Mouse (Mus musculus) spleen, adult 12 weeks (tissue): Measurements from ENCODE around the gene Atf3.

Experiments
- DNase-seq: peaks from one replicate; pipeline ENCODE4 v3.0.0; 2022; ENCODE audit warnings: low spot score

Atf3 gene

DNA sequence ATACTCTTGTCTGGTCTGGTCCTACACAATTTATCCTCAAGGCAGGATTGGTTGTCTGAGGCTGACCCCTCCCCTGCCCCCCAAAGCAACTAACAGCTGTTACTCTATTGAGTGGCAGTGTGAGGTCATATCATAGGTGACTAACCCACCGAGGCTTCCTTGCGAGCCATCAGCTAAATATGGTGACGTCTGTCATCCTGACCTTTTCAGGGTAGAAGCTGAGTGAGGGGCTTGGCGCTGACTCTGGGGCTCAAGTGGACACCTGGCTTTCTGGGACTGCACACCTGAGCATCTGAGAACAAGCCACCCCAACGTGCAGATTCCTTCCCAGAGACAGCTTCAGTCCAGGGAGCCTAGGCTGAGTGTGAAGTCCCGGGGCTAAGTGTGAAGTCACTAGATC lies at the start of gene Atf3:
Atf3 (minus strand) TSS at position 101 of the 400 bp plus-strand sequence.
- no peak for DNase-seq

DNA sequence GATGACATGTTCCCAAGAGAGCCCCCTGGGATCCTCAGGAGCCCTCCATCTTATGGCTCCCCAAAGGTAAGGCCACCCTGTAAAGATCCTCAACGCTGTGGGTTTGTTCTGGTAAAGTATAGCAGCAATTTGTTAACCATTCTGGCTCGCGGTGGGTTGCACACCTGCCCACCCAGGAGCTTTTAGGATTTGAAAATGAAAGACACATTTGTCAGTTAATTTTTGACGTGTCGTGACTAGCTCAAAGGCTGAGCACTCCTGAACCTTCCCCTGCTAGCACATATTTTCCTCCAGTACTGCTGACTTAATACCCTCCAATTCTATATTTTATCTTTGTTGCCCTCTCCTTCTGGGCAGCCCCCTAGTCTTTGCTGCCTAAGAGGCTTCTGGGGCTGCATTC lies 49.3 kb upstream of the Atf3 start:
- no peak for DNase-seq

DNA sequence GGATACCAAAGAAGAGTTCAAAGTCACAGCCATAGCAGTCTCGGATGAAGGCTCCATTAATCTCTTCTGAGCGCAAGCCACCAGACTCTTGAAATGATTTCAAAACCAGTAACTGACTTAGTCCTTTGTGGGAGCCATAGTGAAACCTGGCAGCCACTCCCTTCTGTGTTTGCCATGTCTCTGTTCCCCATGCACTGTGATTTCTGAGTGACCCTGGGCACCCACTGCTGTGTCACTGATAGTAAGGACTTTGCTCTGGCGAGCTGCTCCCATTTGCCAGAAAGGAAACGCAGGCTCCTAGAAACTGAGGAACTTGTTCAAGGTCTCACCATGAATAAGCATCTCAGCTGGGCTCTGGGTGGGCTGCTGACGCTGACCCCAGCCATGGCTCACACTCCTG lies 45.6 kb upstream of the Atf3 start:
- no peak for DNase-seq

DNA sequence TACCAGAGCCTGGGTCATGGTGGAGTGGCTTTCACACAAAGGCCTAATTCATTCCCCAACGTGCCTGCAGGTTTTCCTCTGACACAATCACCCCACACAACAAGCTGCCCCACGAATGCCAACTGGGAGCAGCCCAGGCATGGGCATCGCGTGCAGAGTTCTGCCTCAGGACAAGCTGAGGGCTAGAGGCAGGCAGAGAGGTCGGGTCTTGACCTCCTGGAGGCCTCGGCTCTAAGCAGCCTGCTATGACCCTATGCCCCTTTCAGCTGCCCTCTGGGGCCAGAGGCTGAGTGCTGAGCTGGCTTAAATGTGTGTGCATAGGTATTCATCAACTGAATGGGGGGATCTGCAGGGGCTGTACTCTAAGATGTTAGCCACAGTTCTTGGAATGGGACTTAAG lies 44.0 kb upstream of the Atf3 start:
- DNase-seq, result no peak

DNA sequence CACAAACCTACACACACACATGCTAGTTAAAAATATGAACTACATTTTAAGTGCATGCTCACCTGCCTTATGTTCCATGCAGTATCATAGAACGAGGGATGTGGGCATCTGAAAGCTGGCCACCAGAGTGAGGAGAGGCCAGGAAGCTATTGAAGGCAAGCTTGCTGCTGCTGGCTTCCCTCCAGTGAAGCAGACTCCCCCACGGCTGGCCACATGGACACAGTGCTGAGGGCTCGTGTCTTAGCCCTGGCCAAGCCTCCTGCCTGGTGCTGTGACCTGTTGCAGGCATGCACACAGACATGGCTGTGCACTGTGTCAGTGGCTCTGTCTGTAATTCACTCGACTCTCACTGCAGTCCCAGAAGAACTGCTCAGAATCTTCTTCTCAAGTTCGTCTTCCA lies 41.8 kb upstream of the Atf3 start:
- DNase-seq, result no peak

DNA sequence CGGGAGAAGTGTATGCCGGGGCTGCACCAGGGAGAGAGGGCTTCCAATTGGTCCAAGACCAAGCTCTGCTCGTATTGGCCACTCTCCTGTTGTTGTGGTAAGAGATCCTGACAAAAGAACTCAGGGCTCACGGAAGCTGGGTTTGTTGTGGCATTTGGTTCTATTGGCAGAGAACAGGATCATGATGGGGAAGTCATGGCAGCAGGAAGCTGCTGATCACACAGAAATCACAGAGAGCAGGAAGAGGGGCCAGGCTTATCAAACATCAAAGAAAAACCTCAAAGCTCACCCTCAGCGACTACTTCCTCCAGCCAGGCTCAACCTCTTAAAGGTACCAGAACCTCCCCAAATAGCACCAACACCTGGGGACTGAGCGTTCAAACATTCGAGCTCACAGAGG lies 41.3 kb upstream of the Atf3 start:
- DNase-seq, result no peak

DNA sequence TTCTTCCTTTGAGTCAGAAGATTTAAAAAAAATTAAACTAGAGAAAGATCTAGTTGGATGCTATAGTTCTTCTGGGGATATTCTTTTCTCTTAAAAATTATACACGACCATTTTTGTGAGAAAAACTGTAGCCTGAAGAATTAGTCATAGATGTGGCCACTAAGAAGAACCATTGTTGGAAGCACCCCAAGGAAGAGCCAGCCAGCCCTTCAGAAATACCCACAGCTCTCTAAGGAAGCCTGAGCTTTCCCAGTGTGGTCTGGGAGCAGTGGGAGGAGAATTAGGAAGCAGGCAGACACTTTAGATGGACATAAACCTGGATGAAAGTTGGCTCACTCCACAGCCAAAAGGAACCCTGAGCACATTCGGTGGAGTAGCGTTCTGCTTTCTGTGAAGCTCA lies 40.7 kb upstream of the Atf3 start:
- no peak for DNase-seq

DNA sequence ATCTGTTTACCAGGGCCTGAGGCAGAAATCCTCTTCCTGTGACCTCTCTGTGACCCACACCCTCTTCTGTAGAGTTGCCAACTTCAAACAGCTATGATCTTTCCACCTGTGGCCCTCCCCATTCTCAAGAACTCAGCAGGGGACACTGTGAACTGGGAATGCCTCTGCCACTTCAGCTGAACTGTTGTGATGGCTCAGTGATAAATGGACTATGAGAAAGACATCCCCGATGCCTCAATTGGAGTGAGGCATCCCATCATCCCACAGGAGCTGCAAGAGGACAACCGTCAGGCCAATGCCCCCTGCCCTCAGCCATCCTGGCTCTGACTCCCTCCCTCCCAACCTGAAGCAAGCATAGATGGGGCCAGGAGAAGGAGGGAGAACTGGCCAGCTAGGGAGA lies 40.1 kb upstream of the Atf3 start:
- DNase-seq, result no peak

DNA sequence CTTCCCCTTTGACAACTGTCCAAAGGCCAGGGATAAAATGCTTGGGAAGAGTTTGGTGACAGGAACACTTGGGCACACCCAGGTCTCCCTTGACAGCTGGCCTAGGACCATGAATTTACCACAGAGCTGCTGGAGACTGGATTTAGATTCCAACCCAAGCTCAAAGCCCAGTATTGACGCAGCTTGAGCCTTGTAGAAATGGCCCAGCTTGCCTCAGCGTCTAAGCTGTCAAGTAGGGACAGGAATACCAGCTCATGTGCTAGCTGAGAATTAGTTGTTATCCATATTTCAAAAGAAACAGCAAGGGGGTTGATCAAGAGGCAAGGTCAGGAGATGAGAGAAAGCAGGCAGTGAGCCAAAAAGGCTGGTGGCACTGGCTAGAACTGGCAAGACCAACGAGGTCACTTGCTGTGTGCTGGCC lies 39.5 kb upstream of the Atf3 start:
- no peak for DNase-seq

DNA sequence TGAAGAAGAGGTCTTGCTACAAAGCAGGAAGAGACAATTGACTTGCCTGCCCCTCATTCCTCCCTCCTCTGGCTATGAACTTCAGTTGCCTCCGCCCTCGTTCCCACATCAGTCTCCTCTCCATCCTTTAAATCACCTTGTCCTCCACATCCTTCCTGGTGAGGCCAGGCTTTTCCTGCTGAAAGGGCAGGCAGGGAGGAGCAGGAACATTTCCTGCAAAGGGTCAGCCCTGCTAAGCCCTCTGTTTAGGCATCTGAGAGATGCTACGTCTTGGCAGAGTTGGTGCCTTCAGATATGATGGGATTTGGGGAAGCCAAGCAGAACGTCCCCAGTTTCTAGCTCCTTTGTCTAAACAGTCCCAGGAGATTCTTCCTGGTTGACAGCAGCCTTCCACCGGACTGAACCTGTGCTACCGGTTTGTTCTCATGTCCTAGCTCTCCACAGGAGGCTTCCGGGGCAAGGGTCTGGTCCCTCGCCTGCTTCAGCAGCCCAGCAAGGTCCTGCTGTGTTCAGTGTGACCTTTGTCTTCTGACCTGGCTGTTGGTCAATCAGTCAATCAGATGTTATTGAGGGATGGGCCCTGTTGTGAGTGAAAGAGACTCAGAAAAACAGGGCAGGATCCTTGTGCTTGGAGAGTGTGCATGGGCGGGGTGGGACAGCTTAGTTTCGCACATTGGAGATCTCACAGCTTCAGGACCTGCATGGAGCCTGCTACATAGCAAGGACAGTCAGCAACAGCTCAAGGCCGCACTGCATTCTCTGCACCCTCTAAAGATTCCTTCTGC lies 38.9 kb upstream of the Atf3 start:
- no peak for DNase-seq

DNA sequence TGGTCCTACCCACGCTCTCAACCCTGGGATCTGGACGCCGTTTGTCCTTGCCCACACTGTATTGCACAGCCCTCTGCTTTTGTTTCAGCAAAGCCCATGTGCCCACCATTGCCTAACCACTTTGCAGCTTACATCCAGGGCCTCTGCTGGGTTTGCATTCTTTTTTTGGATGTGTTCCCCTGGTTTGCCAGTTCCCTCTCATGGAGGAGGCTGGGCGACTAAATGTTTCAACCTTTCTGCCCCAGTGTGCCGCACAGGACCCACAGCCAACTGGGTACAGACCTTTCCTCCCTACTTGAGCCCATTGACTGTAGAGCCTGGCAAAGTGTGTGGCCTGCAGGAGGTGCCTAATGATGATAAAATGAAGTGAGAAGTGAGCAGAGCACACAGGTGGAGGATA lies 38.3 kb upstream of the Atf3 start:
- no peak for DNase-seq

DNA sequence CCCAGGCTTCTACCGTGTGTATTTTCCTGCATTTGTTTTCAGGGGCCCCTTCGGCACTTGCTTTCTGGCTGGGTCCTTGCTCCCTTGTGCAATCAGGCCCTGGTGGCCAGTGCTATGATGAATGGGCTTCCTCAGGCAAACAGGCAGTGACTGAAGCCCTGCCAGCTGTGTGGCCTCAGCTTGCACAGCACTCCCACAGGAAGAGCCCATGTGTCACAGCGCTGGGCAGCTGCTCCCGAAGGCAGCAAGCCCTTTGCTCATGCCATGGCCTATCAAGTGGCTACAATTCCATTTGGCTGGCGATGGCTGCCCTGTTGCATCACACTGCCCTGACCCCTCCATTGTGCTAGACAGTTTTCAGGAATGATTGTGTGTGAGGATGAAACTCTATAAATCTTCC lies 36.6 kb upstream of the Atf3 start:
- no peak for DNase-seq

DNA sequence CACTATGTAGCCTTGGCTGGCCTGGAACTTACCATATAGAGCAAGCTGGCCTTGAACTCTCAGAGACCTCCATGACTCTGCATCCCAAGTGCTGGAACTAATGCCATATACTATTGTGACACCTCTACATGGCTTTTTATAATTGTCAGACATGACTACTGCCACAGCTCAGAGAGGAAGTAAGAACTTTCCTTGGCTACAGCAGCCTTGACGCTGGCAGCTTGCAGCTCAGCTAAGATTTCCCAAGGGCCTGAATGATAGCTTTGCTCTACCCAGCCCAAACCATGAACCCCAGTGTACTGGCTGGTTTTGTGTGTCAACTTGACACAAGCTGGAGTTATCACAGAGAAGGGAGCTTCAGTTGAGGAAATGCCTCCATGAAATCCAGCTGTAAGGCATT lies 35.8 kb upstream of the Atf3 start:
- DNase-seq, result no peak

DNA sequence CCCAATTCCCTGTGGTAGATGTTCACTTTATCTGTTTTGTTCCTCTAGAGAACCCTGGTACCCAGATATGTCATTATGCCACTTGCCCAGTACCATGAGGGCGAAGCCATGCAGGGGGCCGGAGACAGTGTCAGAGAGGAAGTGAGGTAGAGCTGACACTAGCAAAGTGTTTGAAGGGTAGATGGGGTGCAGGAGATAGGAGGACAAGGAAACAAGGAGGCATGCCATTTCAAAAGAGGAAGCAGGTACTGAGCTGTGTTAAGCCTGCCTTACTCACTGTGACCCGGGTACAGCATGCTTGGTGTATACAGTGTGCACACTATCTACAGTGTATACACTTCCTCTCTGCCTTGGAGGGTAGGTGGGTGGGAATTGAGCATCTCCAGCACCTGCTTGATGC lies 32.1 kb upstream of the Atf3 start:
- DNase-seq, result no peak

DNA sequence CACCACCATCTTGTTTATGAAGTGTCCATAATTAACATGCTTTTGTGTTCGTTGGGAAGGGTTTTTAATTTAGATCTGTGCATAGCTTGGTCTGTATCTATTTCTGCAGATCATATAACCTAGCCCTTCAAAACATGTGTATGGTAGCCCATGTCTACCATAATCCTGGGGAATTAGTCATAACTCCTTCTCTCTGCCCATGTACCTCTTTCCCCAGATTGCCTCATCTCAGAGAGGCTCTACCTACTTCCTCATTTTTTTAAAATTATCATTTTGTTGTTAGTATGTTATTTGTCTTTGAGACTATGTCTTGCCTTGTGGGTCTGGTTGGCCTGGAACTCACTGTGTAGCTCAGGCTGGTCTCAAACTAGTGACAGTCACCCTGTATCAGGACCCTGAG lies 30.6 kb upstream of the Atf3 start:
- DNase-seq, result no peak

DNA sequence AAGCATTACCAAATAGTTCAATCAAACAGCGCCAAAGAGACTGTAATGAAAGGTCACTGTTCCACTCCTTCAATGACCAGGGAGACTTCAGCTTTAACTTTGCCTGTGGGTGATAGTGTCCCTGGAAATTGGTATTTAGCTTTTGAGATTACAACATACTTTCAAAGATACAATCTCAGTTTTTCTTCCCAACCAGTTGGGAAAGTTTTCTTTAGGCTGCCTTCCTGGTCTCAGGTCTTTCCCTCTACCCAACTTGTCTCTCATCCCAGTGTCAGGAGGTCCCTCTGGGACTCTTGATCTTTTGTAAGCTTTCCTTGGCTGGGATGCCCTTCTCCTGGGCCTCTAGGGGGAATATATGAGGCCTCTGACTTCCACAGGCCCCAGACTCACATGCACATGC lies 29.7 kb upstream of the Atf3 start:
- DNase-seq, result no peak

DNA sequence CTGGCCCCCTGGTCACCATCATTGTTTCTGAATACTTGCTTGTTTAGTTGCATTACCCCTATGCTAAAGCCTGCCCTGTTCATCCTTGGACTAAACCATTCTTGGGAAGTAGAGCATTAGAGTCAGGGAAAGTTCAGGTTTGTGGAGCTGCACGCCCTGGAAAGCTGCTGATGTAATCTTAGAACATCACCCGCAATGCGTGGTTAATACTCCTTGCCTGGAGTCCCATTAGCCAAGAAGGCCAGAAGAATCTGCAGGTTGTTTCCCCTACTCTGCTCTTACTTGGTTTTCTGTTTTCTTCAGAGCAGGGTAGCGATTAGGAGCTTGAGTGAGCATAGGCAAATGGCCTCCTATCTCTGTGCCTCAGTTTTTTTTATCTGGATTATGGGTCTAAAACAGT lies 26.0 kb upstream of the Atf3 start:
- no peak for DNase-seq

DNA sequence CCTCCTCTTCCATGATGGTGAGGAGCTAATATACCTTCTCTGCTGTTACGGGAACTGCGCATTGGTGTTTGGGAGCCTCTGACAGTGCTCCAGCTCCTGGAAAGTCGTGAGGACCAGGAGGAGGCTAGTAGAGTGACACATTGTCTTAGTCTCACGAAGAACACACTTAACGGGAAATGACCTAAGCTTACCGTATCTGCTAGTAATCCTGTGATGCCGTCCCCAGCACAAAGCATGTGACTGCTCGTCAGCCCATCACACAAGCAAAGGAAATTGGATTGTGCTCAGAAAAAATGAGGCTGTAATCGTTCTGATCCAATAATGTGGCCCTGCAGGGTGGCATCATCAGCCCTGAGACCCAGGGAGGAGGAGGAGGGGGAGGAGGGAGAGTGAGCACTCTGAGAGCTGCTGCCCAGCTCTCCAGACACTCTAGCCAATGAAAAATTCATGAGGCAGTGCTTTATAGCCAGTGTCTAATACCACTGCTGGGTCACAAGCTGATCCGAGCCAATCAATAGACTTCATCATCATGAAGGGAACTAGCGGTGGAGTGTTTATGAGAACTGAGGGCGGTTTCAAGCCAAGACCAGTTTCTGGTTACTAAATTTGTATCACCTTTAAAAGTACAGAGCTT lies 24.3 kb upstream of the Atf3 start:
- no peak for DNase-seq

DNA sequence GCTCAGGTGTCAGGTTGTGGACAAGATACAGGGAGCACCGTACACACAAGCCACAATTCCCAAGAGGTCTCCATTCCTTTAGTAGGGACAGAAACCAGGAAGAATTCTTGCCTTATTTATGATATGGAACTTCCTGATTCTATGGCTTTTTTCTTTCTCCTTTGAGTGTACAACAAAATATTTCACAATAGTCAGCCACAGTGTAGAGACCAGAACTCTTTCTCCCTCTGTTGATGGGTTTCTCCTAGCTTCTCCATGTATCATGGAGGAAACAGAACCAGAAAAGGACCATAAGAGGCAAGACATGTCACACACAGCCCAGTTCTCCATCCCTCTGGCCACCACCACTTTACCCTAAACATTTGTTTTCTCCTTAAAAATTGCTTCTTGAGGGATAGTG lies 23.7 kb upstream of the Atf3 start:
- DNase-seq, result no peak

DNA sequence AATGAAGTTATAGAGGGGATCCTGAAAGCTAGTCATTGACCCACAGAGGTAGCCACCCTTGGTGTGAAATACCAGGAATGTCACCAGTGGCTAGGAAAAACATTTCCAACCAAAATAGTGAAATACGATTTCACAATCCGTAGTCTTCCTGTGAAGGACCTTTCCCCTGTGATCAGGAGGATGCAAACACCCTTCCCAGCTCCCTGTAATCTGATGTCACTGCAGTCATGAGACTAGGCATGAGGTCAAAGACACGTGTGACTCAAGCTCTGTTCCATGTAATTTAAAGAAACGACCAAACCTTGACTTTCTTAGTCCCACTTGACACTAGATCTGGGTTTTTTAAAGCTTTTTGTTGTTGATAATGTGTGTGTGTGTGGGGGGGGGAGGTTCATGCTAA lies 21.8 kb upstream of the Atf3 start:
- DNase-seq, result no peak

DNA sequence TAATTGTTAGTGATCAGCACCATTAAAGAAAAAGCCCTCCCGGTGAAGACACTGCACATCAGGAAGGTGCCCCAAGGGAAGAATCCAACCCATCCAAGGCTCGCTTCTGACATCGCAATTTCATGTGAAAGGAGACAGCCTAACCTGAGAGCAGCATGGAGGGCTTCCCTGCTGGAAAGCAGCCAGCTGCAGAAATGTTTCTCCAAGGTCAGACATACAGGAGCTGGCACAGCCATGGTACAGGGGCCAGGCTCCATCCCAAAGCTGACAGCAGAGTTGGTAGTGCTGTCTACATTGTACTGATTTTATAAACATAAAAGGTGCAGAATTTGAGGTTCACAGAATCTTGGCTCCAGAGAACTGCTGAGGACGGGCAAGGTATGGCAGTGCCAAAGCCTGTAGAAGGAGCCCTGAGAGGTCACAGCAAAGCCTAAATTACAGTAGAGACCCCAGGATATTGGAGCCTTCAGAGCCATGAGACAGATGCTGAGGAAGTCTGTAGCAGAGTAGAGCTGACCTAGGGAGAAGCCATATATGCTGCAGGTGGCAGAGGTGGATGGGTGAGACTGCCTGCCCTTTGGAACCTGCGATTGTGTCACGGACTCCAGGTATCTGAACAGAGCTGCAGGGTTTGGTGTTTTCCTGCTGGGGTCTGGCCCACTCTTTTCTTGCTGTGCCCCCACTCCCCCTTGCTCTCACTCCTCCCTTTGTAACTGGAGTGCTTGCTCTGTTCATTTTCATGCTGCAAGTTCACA lies 18.1 kb upstream of the Atf3 start:
- DNase-seq, result no peak

DNA sequence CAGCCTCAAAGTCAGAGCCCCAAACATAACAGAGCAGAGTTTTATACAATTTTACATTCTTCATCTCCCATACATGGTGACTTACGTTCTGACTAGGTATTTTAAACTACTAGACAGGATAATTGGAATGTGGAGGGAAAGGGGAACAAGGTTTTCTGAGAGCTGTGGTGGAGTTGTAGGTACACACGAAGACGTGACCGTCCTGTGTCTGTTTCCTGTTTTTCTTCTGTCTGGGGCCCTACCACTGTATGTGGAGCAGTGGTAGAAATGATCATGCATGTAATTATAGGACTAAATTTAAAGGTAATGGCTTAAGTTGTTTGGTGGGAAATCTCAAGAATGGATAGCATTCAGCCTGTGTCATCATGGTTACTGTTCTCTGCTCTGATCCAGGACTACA lies 17.0 kb upstream of the Atf3 start:
- no peak for DNase-seq

DNA sequence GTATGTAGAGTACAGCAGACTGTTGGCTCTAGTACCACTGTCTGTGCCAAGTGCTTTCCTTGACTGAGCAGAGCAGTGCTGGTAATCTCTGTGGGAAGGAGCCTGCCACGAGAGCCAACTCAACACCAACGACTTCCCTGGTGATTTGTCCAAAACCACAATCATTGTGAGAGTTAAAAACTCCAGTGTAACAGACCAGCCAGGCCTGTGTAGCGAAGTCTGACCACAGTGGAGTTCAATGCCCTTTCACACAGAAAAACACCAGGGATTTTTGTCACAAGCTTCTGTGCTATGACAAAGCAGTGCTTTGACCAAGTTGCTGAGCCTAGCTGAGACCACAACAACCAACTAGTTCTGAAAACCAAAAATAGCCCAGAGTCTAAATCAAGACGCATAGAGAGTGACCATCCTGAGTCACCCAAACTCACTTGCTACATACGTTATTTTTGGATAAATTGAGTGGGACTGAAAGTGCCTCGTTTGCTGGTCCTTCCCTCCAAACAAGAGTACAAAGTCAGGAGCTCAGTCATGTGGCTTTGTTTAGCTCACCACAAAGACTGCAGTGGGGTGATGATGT lies 12.6 kb upstream of the Atf3 start:
- no peak for DNase-seq
